Mouse (Mus musculus): ENCODE results near the gene Tbx1. TPM values are rescaled to one million over a fixed set of nuclear protein-coding genes. Genes with fewer than 3 reads are reported as not detected.

Gene Tbx1
- polyA plus RNA-seq, 1 experiment from 2014 or later: not detected

- no peak overlapping the region for H3K4me3 ChIP-seq (ENCODE audit: inconsistent target)
- H3K79me2 ChIP-seq (ENCODE audit: inconsistent target): no peaks in the 10 kb centered on the region
- WGBS (ENCODE audit: missing documents): 74% methylated on average over 3 of the region's 3 CpGs
- H3K27ac ChIP-seq: no peak overlapping the region
- H3K36me3 ChIP-seq (ENCODE audit: inconsistent target): no peaks in the 10 kb centered on the region
Measured at GRCm38 (mm10) chr16:18613301-18613700, 22.8 kb upstream of the Tbx1 start.

GRCm38 (mm10) chr16:18611752-18612151 lies 21.3 kb upstream of the Tbx1 start:
- no peaks in the 10 kb centered on the region for H3K79me2 ChIP-seq (ENCODE audit: inconsistent target)
- no peak overlapping the region for H3K4me3 ChIP-seq (ENCODE audit: inconsistent target)
- no peak overlapping the region for H3K27ac ChIP-seq
- H3K36me3 ChIP-seq (ENCODE audit: inconsistent target): no peaks in the 10 kb centered on the region
- WGBS (ENCODE audit: missing documents): 86% methylated on average over 7 of the region's 13 CpGs

GRCm38 (mm10) chr16:18609099-18609498 lies 18.6 kb upstream of the Tbx1 start:
- no peak overlapping the region for H3K4me3 ChIP-seq (ENCODE audit: inconsistent target)
- WGBS (ENCODE audit: missing documents): 88% methylated on average over 2 of the region's 2 CpGs
- no peaks in the 10 kb centered on the region for H3K36me3 ChIP-seq (ENCODE audit: inconsistent target)
- no peak overlapping the region for H3K27ac ChIP-seq
- no peaks in the 10 kb centered on the region for H3K79me2 ChIP-seq (ENCODE audit: inconsistent target)

- Histone ChIP-seq H3K36me3 (ENCODE audit: inconsistent target) (no peaks in the 10 kb centered on the region), H3K4me3 (ENCODE audit: inconsistent target) (no peak overlapping the region), H3K27ac (no peak overlapping the region), H3K79me2 (ENCODE audit: inconsistent target) (no peaks in the 10 kb centered on the region)
- 62% methylated on average over 11 of the region's 11 CpGs for WGBS (ENCODE audit: missing documents)
Measured at GRCm38 (mm10) chr16:18608226-18608625, 17.8 kb upstream of the Tbx1 start.

- Histone ChIP-seq H3K27ac (no peak overlapping the region), H3K36me3 (ENCODE audit: inconsistent target) (no peaks in the 10 kb centered on the region), H3K79me2 (ENCODE audit: inconsistent target) (no peaks in the 10 kb centered on the region), H3K4me3 (ENCODE audit: inconsistent target) (no peak overlapping the region)
- 86% methylated on average over 5 of the region's 5 CpGs for WGBS (ENCODE audit: missing documents)
Measured at GRCm38 (mm10) chr16:18605705-18606104, 15.2 kb upstream of the Tbx1 start.

GRCm38 (mm10) chr16:18604267-18604701 lies 13.8 kb upstream of the Tbx1 start:
- H3K27ac ChIP-seq: no peak overlapping the region
- 62% methylated on average over 8 of the region's 8 CpGs for WGBS (ENCODE audit: missing documents)
- no peaks in the 10 kb centered on the region for H3K79me2 ChIP-seq (ENCODE audit: inconsistent target)
- H3K4me3 ChIP-seq (ENCODE audit: inconsistent target): no peak overlapping the region
- no peaks in the 10 kb centered on the region for H3K36me3 ChIP-seq (ENCODE audit: inconsistent target)

GRCm38 (mm10) chr16:18601447-18601846 lies 11.0 kb upstream of the Tbx1 start:
- no peak overlapping the region for H3K4me3 ChIP-seq (ENCODE audit: inconsistent target)
- no peak overlapping the region for H3K27ac ChIP-seq
- 92% methylated on average over 7 of the region's 7 CpGs for WGBS (ENCODE audit: missing documents)

GRCm38 (mm10) chr16:18598006-18598405 lies 7.5 kb upstream of the Tbx1 start:
- Histone ChIP-seq H3K79me2 (ENCODE audit: inconsistent target) (no peaks in the 10 kb centered on the region), H3K4me3 (ENCODE audit: inconsistent target) (no peak overlapping the region), H3K36me3 (ENCODE audit: inconsistent target) (no peaks in the 10 kb centered on the region), H3K27ac (no peak overlapping the region)
- 90% methylated on average over 3 of the region's 3 CpGs for WGBS (ENCODE audit: missing documents)

More at GRCm38 (mm10) chr16:18601447-18601846, 11.0 kb upstream of the Tbx1 start:
- Histone ChIP-seq H3K36me3 (ENCODE audit: inconsistent target) (no peaks in the 10 kb centered on the region), H3K79me2 (ENCODE audit: inconsistent target) (no peaks in the 10 kb centered on the region)

GRCm38 (mm10) chr16:18596255-18596654 lies 5.8 kb upstream of the Tbx1 start:
- H3K4me3 ChIP-seq (ENCODE audit: inconsistent target): no peak overlapping the region
- no peak overlapping the region for H3K27ac ChIP-seq
- H3K36me3 ChIP-seq (ENCODE audit: inconsistent target): no peaks in the 10 kb centered on the region
- WGBS (ENCODE audit: missing documents): 96% methylated on average over 3 of the region's 5 CpGs
- H3K79me2 ChIP-seq (ENCODE audit: inconsistent target): no peaks in the 10 kb centered on the region

- no peaks in the 10 kb centered on the region for H3K36me3 ChIP-seq (ENCODE audit: inconsistent target)
- 53% methylated on average over 2 of the region's 2 CpGs for WGBS (ENCODE audit: missing documents)
- no peak overlapping the region for H3K27ac ChIP-seq
- no peaks in the 10 kb centered on the region for H3K79me2 ChIP-seq (ENCODE audit: inconsistent target)
- H3K4me3 ChIP-seq (ENCODE audit: inconsistent target): no peak overlapping the region
Measured at GRCm38 (mm10) chr16:18593930-18594329, 3.5 kb upstream of the Tbx1 start.

GRCm38 (mm10) chr16:18591047-18592018 lies 862 bp upstream of the Tbx1 start:
- Histone ChIP-seq H3K79me2 (ENCODE audit: inconsistent target) (no peaks in the 10 kb centered on the region), H3K4me3 (ENCODE audit: inconsistent target) (no peak overlapping the region), H3K36me3 (ENCODE audit: inconsistent target) (no peaks in the 10 kb centered on the region), H3K27ac (no peak overlapping the region)
- 10% methylated on average over 58 of the region's 59 CpGs for WGBS (ENCODE audit: missing documents)

GRCm38 (mm10) chr16:18589080-18589621 lies 1.3 kb downstream of the Tbx1 start:
- Histone ChIP-seq H3K4me3 (ENCODE audit: inconsistent target) (no peak overlapping the region), H3K27ac (no peak overlapping the region), H3K36me3 (ENCODE audit: inconsistent target) (no peaks in the 10 kb centered on the region), H3K79me2 (ENCODE audit: inconsistent target) (no peaks in the 10 kb centered on the region)
- WGBS (ENCODE audit: missing documents): 80% methylated on average over 9 of the region's 9 CpGs

- H3K4me3 ChIP-seq (ENCODE audit: inconsistent target): no peak overlapping the region
- 22% methylated on average over 31 of the region's 31 CpGs for WGBS (ENCODE audit: missing documents)
Measured at GRCm38 (mm10) chr16:18588738-18589055, 1.8 kb downstream of the Tbx1 start.

GRCm38 (mm10) chr16:18587847-18588737 lies 2.4 kb downstream of the Tbx1 start:
- Histone ChIP-seq H3K36me3 (ENCODE audit: inconsistent target) (no peaks in the 10 kb centered on the region), H3K79me2 (ENCODE audit: inconsistent target) (no peaks in the 10 kb centered on the region), H3K4me3 (ENCODE audit: inconsistent target) (no peak overlapping the region), H3K27ac (no peak overlapping the region)
- WGBS (ENCODE audit: missing documents): 9% methylated on average over 57 of the region's 57 CpGs

More at GRCm38 (mm10) chr16:18588738-18589055, 1.8 kb downstream of the Tbx1 start:
- Histone ChIP-seq H3K36me3 (ENCODE audit: inconsistent target) (no peaks in the 10 kb centered on the region), H3K79me2 (ENCODE audit: inconsistent target) (no peaks in the 10 kb centered on the region), H3K27ac (no peak overlapping the region)

Data from macrophage (primary cell).